Mouse (Mus musculus) stomach, embryonic 15.5 days (tissue): Measurements from ENCODE around the gene Tlx1. TPM values are rescaled to one million over a fixed set of nuclear protein-coding genes. Genes with fewer than 3 reads are reported as not detected.

Experiments
- ATAC-seq: fragments of 200-750 bp; cut with Nextera tagmentation; 2 replicates; pipeline ENCODE4 v1.8.0; 2017; ENCODE audit warnings: low read depth, moderate number of reproducible peaks, moderate TSS enrichment; ENCODE audit not compliant: insufficient read depth, low FRiP score
- H3K27ac ChIP-seq: fragments of 300-500 bp; sonication (generic); 2 replicates; pipeline ENCODE4 v1.5.1; 2015; ENCODE audit warnings: mild to moderate bottlenecking, inconsistent platforms
- H3K27me3 ChIP-seq: fragments of 300-500 bp; sonication (generic); replicated peaks from 2 replicates; pipeline ENCODE4 v1.6.1; 2015; ENCODE audit warnings: inconsistent platforms
- H3K36me3 ChIP-seq: fragments of 300-500 bp; sonication (generic); 2 replicates; pipeline ENCODE4 v1.6.1; 2015; ENCODE audit warnings: inconsistent platforms
- H3K4me1 ChIP-seq: fragments of 300-500 bp; sonication (generic); 2 replicates; pipeline ENCODE4 v1.6.1; 2015; ENCODE audit warnings: inconsistent platforms
- H3K4me2 ChIP-seq: fragments of 300-500 bp; sonication (generic); 2 replicates; pipeline ENCODE4 v1.6.1; 2015; ENCODE audit warnings: mild to moderate bottlenecking, inconsistent platforms
- H3K4me3 ChIP-seq: fragments of 300-500 bp; sonication (generic); replicated peaks from 2 replicates; pipeline ENCODE4 v1.5.1; 2015; ENCODE audit warnings: inconsistent platforms
- H3K9ac ChIP-seq: fragments of 300-500 bp; sonication (generic); 2 replicates; pipeline ENCODE4 v1.6.1; 2015; ENCODE audit warnings: inconsistent platforms
- H3K9me3 ChIP-seq: fragments of 300-500 bp; sonication (generic); 2 replicates; pipeline ENCODE4 v1.6.1; 2016; ENCODE audit warnings: inconsistent platforms
- WGBS: fragments of 180-500 bp; shearing (Covaris S2); methylation state at CpG from one replicate; pipeline ENCODE4 v1.1.7; 2015; 5-methylcytosine and 5-hydroxymethylcytosine counted together
- polyA plus RNA-seq: library from polyadenylated mRNA; unstranded; fragments of >200 nt; fragmentation: Nextera tagmentation; extraction: Ambion mirVana; gene quantifications from 2 replicates; pipeline ENCODE4 v1.2.1, GENCODE M21; 2015

The Tlx1 gene
- 5.4 and 6.5 TPM in 2 replicates for polyA plus RNA-seq

GRCm38 (mm10) chr19:45150490-45151181, at the start of gene Tlx1:
Gene Tlx1 (plus strand): TSS chr19:45150680.
- under 1% methylated on average over 61 of the region's 61 CpGs for WGBS
- Histone ChIP-seq H3K9ac (0 out of 2 replicates have a peak within 1 kb of the TSS, but pooled peaks have one; percentile 16), H3K27me3 (peaks cover 95% of the 10 kb centered on the region), H3K4me3 (peak within 1 kb of the TSS; percentile 35), H3K9me3 (no peaks in the 10 kb centered on the region), H3K4me2 (peak within 1 kb of the TSS; percentile 49), H3K27ac (peak within 1 kb of the TSS; percentile 44; the same call in 1 of the 2 replicates), H3K36me3 (no peaks in the 10 kb centered on the region), H3K4me1 (peaks cover 14% of the 10 kb centered on the region; the same call in 1 of the 2 replicates)
- peak; percentile 42 for ATAC-seq

- Histone ChIP-seq H3K27me3 (peaks cover 36% of the 10 kb centered on the region), H3K9me3 (no peaks in the 10 kb centered on the region), H3K4me2 (no peak overlapping the region), H3K4me3 (no peak overlapping the region), H3K9ac (no peak overlapping the region), H3K27ac (no peak overlapping the region), H3K36me3 (no peaks in the 10 kb centered on the region), H3K4me1 (no peaks in the 10 kb centered on the region)
- WGBS: 9% methylated on average over 1 of the region's 1 CpGs
- ATAC-seq: no peak
Observed at GRCm38 (mm10) chr19:45105591-45105990, 44.9 kb upstream of the Tlx1 start.

- Histone ChIP-seq H3K4me1 (no peaks in the 10 kb centered on the region), H3K27ac (no peak overlapping the region), H3K4me2 (no peak overlapping the region), H3K9me3 (no peaks in the 10 kb centered on the region), H3K27me3 (peaks cover 32% of the 10 kb centered on the region), H3K9ac (no peak overlapping the region), H3K4me3 (no peak overlapping the region), H3K36me3 (no peaks in the 10 kb centered on the region)
- ATAC-seq: 0 out of 2 replicates have a peak, but pooled peaks have one; percentile 25
- WGBS: 32% methylated on average over 6 of the region's 6 CpGs
Observed at GRCm38 (mm10) chr19:45106689-45107088, 43.8 kb upstream of the Tlx1 start.

- ATAC-seq: no peak
- Histone ChIP-seq H3K9me3 (no peaks in the 10 kb centered on the region), H3K27me3 (0 out of 2 replicates have a peak, but pooled peaks cover 3% of the 10 kb centered on the region), H3K27ac (no peak overlapping the region), H3K4me3 (no peak overlapping the region), H3K36me3 (no peaks in the 10 kb centered on the region), H3K4me2 (no peak overlapping the region), H3K4me1 (peaks cover 9% of the 10 kb centered on the region), H3K9ac (no peak overlapping the region)
- 65% methylated on average over 8 of the region's 8 CpGs for WGBS
Observed at GRCm38 (mm10) chr19:45110681-45111080, 39.8 kb upstream of the Tlx1 start.

- no peaks in the 10 kb centered on the region for H3K36me3 ChIP-seq
Observed at GRCm38 (mm10) chr19:45112444-45112843, 38.0 kb upstream of the Tlx1 start.

GRCm38 (mm10) chr19:45113791-45114460, 36.6 kb upstream of the Tlx1 start:
- Histone ChIP-seq H3K9me3 (no peaks in the 10 kb centered on the region), H3K27me3 (0 out of 2 replicates have a peak, but pooled peaks cover 3% of the 10 kb centered on the region), H3K4me2 (no peak overlapping the region), H3K9ac (no peak overlapping the region), H3K4me3 (no peak overlapping the region), H3K27ac (no peak overlapping the region), H3K4me1 (peaks cover 9% of the 10 kb centered on the region), H3K36me3 (no peaks in the 10 kb centered on the region)
- WGBS: 5% methylated on average over 18 of the region's 18 CpGs
- ATAC-seq: peak; percentile 42; the same call in 1 of the 2 replicates

More at GRCm38 (mm10) chr19:45112444-45112843, 38.0 kb upstream of the Tlx1 start:
- Histone ChIP-seq H3K4me2 (no peak overlapping the region), H3K4me3 (no peak overlapping the region), H3K9ac (no peak overlapping the region), H3K27me3 (0 out of 2 replicates have a peak, but pooled peaks cover 3% of the 10 kb centered on the region), H3K27ac (no peak overlapping the region), H3K4me1 (peaks cover 9% of the 10 kb centered on the region), H3K9me3 (no peaks in the 10 kb centered on the region)
- no peak for ATAC-seq
- 83% methylated on average over 6 of the region's 6 CpGs for WGBS

- ATAC-seq: peak; percentile 36; the same call in 1 of the 2 replicates
- H3K4me2 ChIP-seq: no peak overlapping the region
- no peak overlapping the region for H3K9ac ChIP-seq
- H3K4me1 ChIP-seq: peaks cover 9% of the 10 kb centered on the region
- 0 out of 2 replicates have a peak, but pooled peaks cover 3% of the 10 kb centered on the region for H3K27me3 ChIP-seq
- H3K36me3 ChIP-seq: no peaks in the 10 kb centered on the region
- no peak overlapping the region for H3K4me3 ChIP-seq
- H3K27ac ChIP-seq: no peak overlapping the region
- no peaks in the 10 kb centered on the region for H3K9me3 ChIP-seq
- WGBS: 72% methylated on average over 2 of the region's 3 CpGs
Observed at GRCm38 (mm10) chr19:45114772-45115171, 35.7 kb upstream of the Tlx1 start.

- no peaks in the 10 kb centered on the region for H3K36me3 ChIP-seq
- H3K4me1 ChIP-seq: peaks cover 9% of the 10 kb centered on the region
- ATAC-seq: no peak
- no peak overlapping the region for H3K9ac ChIP-seq
- H3K4me2 ChIP-seq: no peak overlapping the region
- no peaks in the 10 kb centered on the region for H3K9me3 ChIP-seq
- H3K4me3 ChIP-seq: no peak overlapping the region
- H3K27ac ChIP-seq: no peak overlapping the region
- peaks cover 3% of the 10 kb centered on the region; the same call in 1 of the 2 replicates for H3K27me3 ChIP-seq
- 50% methylated on average over 1 of the region's 1 CpGs for WGBS
Observed at GRCm38 (mm10) chr19:45116798-45117197, 33.7 kb upstream of the Tlx1 start.

GRCm38 (mm10) chr19:45131966-45132628, 18.4 kb upstream of the Tlx1 start:
- WGBS: 13% methylated on average over 14 of the region's 14 CpGs
- Histone ChIP-seq H3K4me1 (peaks cover 3% of the 10 kb centered on the region), H3K4me2 (peak overlapping the region; percentile 19; the same call in 1 of the 2 replicates), H3K9me3 (no peaks in the 10 kb centered on the region), H3K27me3 (peaks cover 24% of the 10 kb centered on the region), H3K9ac (no peak overlapping the region), H3K36me3 (no peaks in the 10 kb centered on the region), H3K27ac (no peak overlapping the region), H3K4me3 (no peak overlapping the region)
- ATAC-seq: peak; percentile 68

GRCm38 (mm10) chr19:45142531-45142930, 7.9 kb upstream of the Tlx1 start:
- no peaks in the 10 kb centered on the region for H3K36me3 ChIP-seq
- no peak for ATAC-seq
- WGBS: 18% methylated on average over 3 of the region's 3 CpGs
- H3K4me2 ChIP-seq: no peak overlapping the region
- H3K9ac ChIP-seq: no peak overlapping the region
- no peak overlapping the region for H3K4me3 ChIP-seq
- no peaks in the 10 kb centered on the region for H3K9me3 ChIP-seq
- H3K4me1 ChIP-seq: 0 out of 2 replicates have a peak, but pooled peaks cover 6% of the 10 kb centered on the region
- no peak overlapping the region for H3K27ac ChIP-seq
- H3K27me3 ChIP-seq: peaks cover 96% of the 10 kb centered on the region

GRCm38 (mm10) chr19:45143214-45143895, 7.1 kb upstream of the Tlx1 start:
- 2% methylated on average over 46 of the region's 46 CpGs for WGBS
- no peak for ATAC-seq
- no peaks in the 10 kb centered on the region for H3K36me3 ChIP-seq
- H3K27ac ChIP-seq: no peak overlapping the region
- H3K4me1 ChIP-seq: 0 out of 2 replicates have a peak, but pooled peaks cover 6% of the 10 kb centered on the region
- peak overlapping the region; percentile 19 for H3K4me2 ChIP-seq
- no peaks in the 10 kb centered on the region for H3K9me3 ChIP-seq
- H3K9ac ChIP-seq: no peak overlapping the region
- H3K27me3 ChIP-seq: peaks cover 99% of the 10 kb centered on the region
- H3K4me3 ChIP-seq: 0 out of 2 replicates have a peak overlapping the region, but pooled peaks have one; percentile 11
